Mouse (Mus musculus): ENCODE measurements at regions not wholly inside any gene's neighbourhood (a gene's known extent, or its start where the extent isn't known, plus 50 kb on each side); places are given as distances from the start of the nearest gene placed in this dataset.

GRCm38 (mm10) chr4:131242250-131242649 is 298.1 kb downstream of the Matn1 start:
- H3K4me1 ChIP-seq (ENCODE audit: insufficient read depth): no peaks in the 10 kb centered on the region
- ATAC-seq: no peak
- TF ChIP-seq CTCF (IDR thresholded peaks at IDR 0.05; ENCODE audit: low read depth): no peak

GRCm38 (mm10) chr4:131243744-131244387 is 299.7 kb downstream of the Matn1 start:
- H3K4me1 ChIP-seq (ENCODE audit: insufficient read depth): no peaks in the 10 kb centered on the region
- DNase-seq (peak; percentile 73), ATAC-seq (peak; percentile 91)
- H3K9me3 ChIP-seq (ENCODE audit: low read length): no peaks in the 10 kb centered on the region
- no peak overlapping the region for H3K9ac ChIP-seq
- H3K27me3 ChIP-seq (ENCODE audit: insufficient read depth, low read length): no peaks in the 10 kb centered on the region
- H3K4me3 ChIP-seq (ENCODE audit: low read depth, low read length): no peak overlapping the region
- H3K36me3 ChIP-seq (ENCODE audit: insufficient read depth): no peaks in the 10 kb centered on the region
- H3K4me2 ChIP-seq (ENCODE audit: low read depth): no peak overlapping the region
- H3K27ac ChIP-seq (ENCODE audit: low read depth, low read length): peak overlapping the region; percentile 68
- no peak for TF ChIP-seq CTCF (IDR thresholded peaks at IDR 0.05; ENCODE audit: low read depth)
- WGBS: 14% methylated on average over 9 of the region's 9 CpGs

More at GRCm38 (mm10) chr4:131242250-131242649, 298.1 kb downstream of the Matn1 start:
- Histone ChIP-seq H3K4me3 (ENCODE audit: low read depth, low read length) (no peak overlapping the region), H3K9ac (no peak overlapping the region), H3K4me2 (ENCODE audit: low read depth) (no peak overlapping the region), H3K9me3 (ENCODE audit: low read length) (no peaks in the 10 kb centered on the region), H3K36me3 (ENCODE audit: insufficient read depth) (no peaks in the 10 kb centered on the region), H3K27ac (ENCODE audit: low read depth, low read length) (no peak overlapping the region), H3K27me3 (ENCODE audit: insufficient read depth, low read length) (no peaks in the 10 kb centered on the region)
- no peak for DNase-seq
- 75% methylated on average over 4 of the region's 4 CpGs for WGBS

- DNase-seq (peak; percentile 92), ATAC-seq (peak; percentile 91)
- Histone ChIP-seq H3K36me3 (ENCODE audit: insufficient read depth) (no peaks in the 10 kb centered on the region), H3K9me3 (ENCODE audit: low read length) (no peaks in the 10 kb centered on the region), H3K9ac (peak overlapping the region; percentile 34), H3K27me3 (ENCODE audit: insufficient read depth, low read length) (no peaks in the 10 kb centered on the region), H3K4me1 (ENCODE audit: insufficient read depth) (peaks cover 3% of the 10 kb centered on the region; the same call in 1 of the 2 replicates), H3K27ac (ENCODE audit: low read depth, low read length) (no peak overlapping the region), H3K4me2 (ENCODE audit: low read depth) (peak overlapping the region; percentile 50), H3K4me3 (ENCODE audit: low read depth, low read length) (peak overlapping the region; percentile 21; the same call in 1 of the 2 replicates)
- 16% methylated on average over 30 of the region's 30 CpGs for WGBS
- peak; percentile 91 for TF ChIP-seq CTCF (IDR thresholded peaks at IDR 0.05; ENCODE audit: low read depth)
Measured at GRCm38 (mm10) chr4:131252602-131253442, 308.6 kb downstream of the Matn1 start.

GRCm38 (mm10) chr4:131253443-131253817 is 309.2 kb downstream of the Matn1 start:
- Histone ChIP-seq H3K4me2 (ENCODE audit: low read depth) (peak overlapping the region; percentile 50), H3K9me3 (ENCODE audit: low read length) (no peaks in the 10 kb centered on the region), H3K36me3 (ENCODE audit: insufficient read depth) (no peaks in the 10 kb centered on the region), H3K27ac (ENCODE audit: low read depth, low read length) (no peak overlapping the region), H3K27me3 (ENCODE audit: insufficient read depth, low read length) (no peaks in the 10 kb centered on the region), H3K9ac (peak overlapping the region; percentile 34; the same call in 1 of the 2 replicates), H3K4me3 (ENCODE audit: low read depth, low read length) (no peak overlapping the region), H3K4me1 (ENCODE audit: insufficient read depth) (peaks cover 3% of the 10 kb centered on the region; the same call in 1 of the 2 replicates)
- ATAC-seq (peak; percentile 23; the same call in 1 of the 2 replicates), DNase-seq (no peak)
- TF ChIP-seq CTCF (IDR thresholded peaks at IDR 0.05; ENCODE audit: low read depth): no peak
- 5% methylated on average over 8 of the region's 8 CpGs for WGBS

- WGBS: 73% methylated on average over 7 of the region's 7 CpGs
- H3K9ac ChIP-seq: no peak overlapping the region
Measured at GRCm38 (mm10) chr4:131254243-131254642, 310.1 kb downstream of the Matn1 start.

GRCm38 (mm10) chr4:131254691-131255090 is 310.5 kb downstream of the Matn1 start:
- Histone ChIP-seq H3K27ac (ENCODE audit: low read depth, low read length) (no peak overlapping the region), H3K4me2 (ENCODE audit: low read depth) (no peak overlapping the region), H3K9me3 (ENCODE audit: low read length) (no peaks in the 10 kb centered on the region), H3K36me3 (ENCODE audit: insufficient read depth) (no peaks in the 10 kb centered on the region), H3K9ac (no peak overlapping the region), H3K4me3 (ENCODE audit: low read depth, low read length) (no peak overlapping the region), H3K4me1 (ENCODE audit: insufficient read depth) (peaks cover 3% of the 10 kb centered on the region; the same call in 1 of the 2 replicates), H3K27me3 (ENCODE audit: insufficient read depth, low read length) (no peaks in the 10 kb centered on the region)
- WGBS: 53% methylated on average over 6 of the region's 6 CpGs
- no peak for DNase-seq
- TF ChIP-seq CTCF (IDR thresholded peaks at IDR 0.05; ENCODE audit: low read depth): peak; percentile 70
- ATAC-seq: no peak

More at GRCm38 (mm10) chr4:131254243-131254642, 310.1 kb downstream of the Matn1 start:
- TF ChIP-seq CTCF (IDR thresholded peaks at IDR 0.05; ENCODE audit: low read depth): no peak
- no peaks in the 10 kb centered on the region for H3K36me3 ChIP-seq (ENCODE audit: insufficient read depth)
- H3K9me3 ChIP-seq (ENCODE audit: low read length): no peaks in the 10 kb centered on the region
- no peak for ATAC-seq
- H3K27me3 ChIP-seq (ENCODE audit: insufficient read depth, low read length): no peaks in the 10 kb centered on the region
- no peak overlapping the region for H3K4me2 ChIP-seq (ENCODE audit: low read depth)
- H3K27ac ChIP-seq (ENCODE audit: low read depth, low read length): no peak overlapping the region
- H3K4me1 ChIP-seq (ENCODE audit: insufficient read depth): peaks cover 3% of the 10 kb centered on the region; the same call in 1 of the 2 replicates
- H3K4me3 ChIP-seq (ENCODE audit: low read depth, low read length): no peak overlapping the region
- DNase-seq: no peak

- no peaks in the 10 kb centered on the region for H3K9me3 ChIP-seq (ENCODE audit: low read length)
- TF ChIP-seq CTCF (IDR thresholded peaks at IDR 0.05; ENCODE audit: low read depth): no peak
- ATAC-seq (no peak), DNase-seq (no peak)
- no peaks in the 10 kb centered on the region for H3K27me3 ChIP-seq (ENCODE audit: insufficient read depth, low read length)
- H3K4me1 ChIP-seq (ENCODE audit: insufficient read depth): no peaks in the 10 kb centered on the region; the same call in 1 of the 2 replicates
- H3K4me2 ChIP-seq (ENCODE audit: low read depth): no peak overlapping the region
- no peak overlapping the region for H3K4me3 ChIP-seq (ENCODE audit: low read depth, low read length)
- H3K36me3 ChIP-seq (ENCODE audit: insufficient read depth): no peaks in the 10 kb centered on the region
- H3K27ac ChIP-seq (ENCODE audit: low read depth, low read length): no peak overlapping the region
- H3K9ac ChIP-seq: no peak overlapping the region
- WGBS: 83% methylated on average over 2 of the region's 2 CpGs
Measured at GRCm38 (mm10) chr4:131261236-131261635, 317.1 kb downstream of the Matn1 start.

Data from forebrain, postnatal 0 days (tissue).